Mouse (Mus musculus) lung, adult 2 months (tissue): Measurements from ENCODE around the gene Rbpms2.

ENCODE experiments used
- CTCF ChIP-seq: fragments of 200-500 bp; IDR thresholded peaks from 2 replicates; pipeline ENCODE4 v1.5.1; 2011; ENCODE audit warnings: mild to moderate bottlenecking, low read length, control low read depth; ENCODE audit not compliant: insufficient read depth
- POLR2A ChIP-seq: fragments of 200-500 bp; IDR thresholded peaks from 2 replicates; pipeline ENCODE4 v1.6.1; 2011; ENCODE audit warnings: low read depth, mild to moderate bottlenecking, control low read depth, low read length, borderline replicate concordance; ENCODE audit errors: extremely low read depth

DNA sequence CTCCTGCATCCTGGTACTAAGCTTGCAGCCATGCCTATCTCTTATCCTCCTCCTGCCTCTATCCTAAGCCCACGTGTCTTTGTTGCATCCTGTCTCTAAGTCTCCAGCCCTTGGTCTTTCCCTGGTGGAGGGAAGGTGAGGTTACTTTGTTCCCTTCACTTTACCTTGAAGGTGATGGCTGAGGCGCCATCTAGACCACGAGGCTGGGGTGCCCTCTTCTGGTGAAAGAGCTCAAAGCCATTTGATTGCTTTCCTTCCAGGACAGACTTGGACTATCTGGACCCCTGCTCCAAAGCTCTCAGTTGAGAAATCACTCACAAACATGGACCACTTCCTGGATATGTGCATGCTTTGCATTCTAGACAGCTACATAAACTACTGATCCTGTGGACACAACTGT is 34.7 kb downstream of the Rbpms2 start:
- TF ChIP-seq CTCF (peak; percentile 88), POLR2A (no peak)
